Mouse (Mus musculus) ES-CJ7 (cell line): ENCODE measurements at regions not wholly inside any gene's neighbourhood (a gene's known extent, or its start where the extent isn't known, plus 50 kb on each side); places are given as distances from the start of the nearest gene placed in this dataset.
A peak's percentile ranks its signal among the peaks of the same experiment; 100 is the strongest.

Experiments
- DNase-seq: peaks from one replicate; pipeline ENCODE4 v3.0.0; 2011; ENCODE audit warnings: low read depth, low spot score

DNA sequence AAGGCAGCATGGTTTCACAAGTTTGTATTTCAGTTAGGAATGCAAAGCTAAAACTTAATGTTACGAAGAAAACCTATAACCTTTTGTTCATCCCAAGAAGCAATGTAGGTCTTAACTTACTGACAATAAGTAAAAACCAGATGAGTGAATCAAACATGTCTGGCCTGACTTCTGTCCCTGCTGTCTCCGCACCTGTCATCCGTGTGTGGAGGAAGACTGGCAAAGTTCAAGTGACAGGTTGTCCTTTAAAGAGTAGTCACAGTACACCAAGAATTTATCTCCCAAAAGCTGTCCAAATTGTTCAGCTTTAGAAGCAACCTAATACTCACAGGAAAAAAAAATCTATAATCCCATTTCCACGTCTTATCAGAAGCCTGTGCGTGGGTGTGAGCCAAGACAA is 146.3 kb upstream of the Gm10181 start:
- DNase-seq, result no peak

DNA sequence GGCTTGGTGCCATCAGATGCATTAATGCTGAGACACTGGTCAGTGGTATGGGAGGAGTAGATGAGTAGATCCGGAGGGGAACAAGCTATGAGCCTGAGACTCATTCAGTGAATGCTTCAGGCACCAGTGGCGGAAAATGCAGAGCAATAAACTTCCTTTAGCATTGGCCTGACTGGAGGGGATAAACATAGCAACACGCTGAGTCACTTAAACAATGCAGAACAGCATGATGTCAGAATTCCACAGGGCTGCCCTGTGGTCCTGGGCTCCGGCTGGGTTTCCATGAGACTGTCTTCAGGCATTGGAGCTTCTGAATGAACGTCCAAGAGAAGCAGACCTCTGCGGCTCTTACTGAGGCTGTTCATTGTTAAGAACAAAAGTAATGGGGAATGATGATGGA is 145.4 kb upstream of the Gm10181 start:
- no peak for DNase-seq

DNA sequence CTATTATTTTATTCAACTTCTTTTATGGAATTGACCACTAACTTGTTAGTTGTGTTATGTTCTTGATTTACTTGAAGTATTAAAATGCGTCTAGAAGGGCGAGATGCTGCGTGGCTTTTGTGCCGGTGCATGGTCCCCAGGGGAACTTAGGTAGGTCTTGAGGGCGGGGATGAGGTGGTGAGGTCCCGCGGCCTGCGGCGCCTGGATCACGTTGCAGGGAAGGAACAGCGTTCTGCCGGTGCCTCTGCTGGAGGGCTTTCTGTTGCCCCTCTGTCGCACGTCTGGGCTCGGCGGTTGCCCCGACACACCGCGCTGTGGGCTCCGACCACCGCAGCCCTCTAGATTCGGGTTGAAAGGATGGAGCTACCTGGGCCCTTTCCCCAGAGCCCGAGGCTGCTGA is 136.7 kb upstream of the Gm10181 start:
- DNase-seq, result peak; percentile 16

DNA sequence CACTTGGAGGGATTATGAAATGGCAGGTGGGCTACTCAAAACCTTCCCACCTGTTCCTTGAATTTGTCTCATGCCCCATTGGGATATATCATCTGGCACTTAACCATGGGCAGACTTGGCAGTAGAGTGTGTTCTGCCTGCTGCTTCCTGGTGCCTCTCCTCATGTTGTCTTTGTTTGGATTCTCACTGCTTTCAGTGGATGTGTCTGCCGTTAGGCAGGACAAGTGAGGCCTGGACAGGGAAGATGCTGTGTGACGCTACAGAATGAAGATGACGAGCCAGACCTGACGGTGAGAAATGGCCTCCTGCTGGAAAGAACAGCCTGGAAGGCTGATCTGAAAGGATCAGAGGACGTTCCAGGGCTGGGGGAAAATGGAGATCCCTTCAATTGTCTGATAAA is 133.6 kb upstream of the Gm10181 start:
- no peak for DNase-seq

DNA sequence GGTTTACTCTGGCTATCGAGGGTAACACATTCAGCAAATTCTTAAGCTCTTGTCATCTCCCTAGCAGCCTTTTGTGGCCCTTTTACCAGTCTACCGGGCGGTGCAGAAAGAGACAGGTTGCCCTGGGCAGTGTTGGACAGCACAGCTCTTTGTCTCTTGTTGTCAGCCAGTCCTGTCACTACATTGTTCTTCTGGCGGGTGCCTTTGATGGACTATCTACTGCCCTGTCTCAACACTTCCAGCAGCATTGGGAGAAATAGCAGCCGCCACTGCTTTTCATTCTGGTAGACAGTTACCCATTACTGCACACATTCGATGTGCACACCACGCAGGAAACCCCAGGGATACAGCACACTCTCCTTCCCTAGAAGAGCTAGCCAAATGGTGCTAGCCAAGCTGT is 132.7 kb upstream of the Gm10181 start:
- DNase-seq, result no peak

DNA sequence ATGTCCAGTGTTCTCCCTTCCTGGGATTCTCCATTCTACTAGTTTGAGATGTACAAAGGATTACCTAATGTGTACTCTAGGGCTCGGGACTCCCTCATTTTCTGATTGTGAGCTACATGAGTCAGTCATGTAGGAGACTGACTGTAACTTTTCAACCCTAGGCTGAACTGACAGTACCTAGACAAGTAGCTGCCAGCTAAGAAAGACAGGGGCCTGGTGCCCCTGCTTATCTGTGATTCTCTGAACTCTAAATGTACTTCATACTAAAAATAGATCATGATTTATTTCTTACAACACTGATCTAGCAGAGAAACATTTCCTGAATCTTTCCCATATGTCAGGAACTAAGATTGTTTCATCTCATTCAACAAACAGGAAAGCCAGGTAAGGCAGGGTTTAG is 125.9 kb upstream of the Gm10181 start:
- no peak for DNase-seq

DNA sequence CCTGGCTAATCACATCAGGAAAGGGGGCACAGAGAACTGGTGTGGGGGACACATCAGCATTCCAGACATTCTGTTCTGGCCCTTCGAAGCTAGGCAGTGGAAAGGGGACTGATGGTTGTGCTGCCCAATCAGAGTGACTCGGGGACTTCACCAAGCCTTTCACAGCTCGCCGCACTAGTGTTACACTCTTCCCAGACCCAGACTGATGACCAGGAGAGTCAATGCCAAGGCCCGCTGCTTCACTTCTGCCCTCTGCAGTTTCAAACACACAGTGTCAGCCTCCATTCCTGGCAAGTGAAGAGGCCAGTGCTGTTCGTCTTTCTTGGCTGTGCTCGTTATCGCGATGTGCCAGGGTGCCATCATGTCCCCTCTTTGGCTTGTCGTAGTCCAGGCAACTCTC is 121.7 kb upstream of the Gm10181 start:
- DNase-seq, result no peak

DNA sequence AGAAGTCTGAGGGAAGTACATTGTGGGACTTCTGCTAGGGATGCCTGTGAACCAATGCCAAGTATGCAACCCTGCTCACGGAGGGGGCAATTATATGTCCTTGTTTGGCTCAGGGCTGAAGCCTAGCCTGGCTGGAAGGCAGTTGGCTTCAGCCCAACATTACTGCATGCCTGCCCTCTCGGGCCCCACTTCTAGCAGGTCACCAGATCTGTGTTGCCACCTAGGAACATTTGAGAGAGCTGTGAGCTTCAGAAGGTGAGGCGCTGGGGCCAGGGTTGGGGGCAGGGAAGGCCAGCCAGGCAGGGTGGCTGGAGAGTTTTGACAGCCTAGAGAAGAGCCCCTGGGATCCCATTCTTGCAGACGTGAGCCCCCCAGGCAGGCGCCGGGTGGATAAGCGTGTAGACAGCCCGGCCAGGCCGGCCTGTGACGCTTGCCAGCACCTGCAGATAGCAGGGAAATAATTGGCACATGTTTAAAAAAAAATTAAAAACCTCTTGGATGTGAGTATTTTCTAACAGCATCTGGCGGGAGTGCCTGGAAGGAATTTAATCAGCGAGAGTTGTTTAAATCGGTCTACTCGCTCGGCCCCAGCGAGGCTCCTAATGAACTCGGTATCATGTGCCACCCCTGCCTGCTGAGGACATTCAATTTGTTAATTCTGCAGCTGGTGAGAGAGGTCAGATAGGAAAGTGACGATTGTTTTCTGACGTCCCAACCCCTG is 115.0 kb upstream of the Gm10181 start:
- no peak for DNase-seq

DNA sequence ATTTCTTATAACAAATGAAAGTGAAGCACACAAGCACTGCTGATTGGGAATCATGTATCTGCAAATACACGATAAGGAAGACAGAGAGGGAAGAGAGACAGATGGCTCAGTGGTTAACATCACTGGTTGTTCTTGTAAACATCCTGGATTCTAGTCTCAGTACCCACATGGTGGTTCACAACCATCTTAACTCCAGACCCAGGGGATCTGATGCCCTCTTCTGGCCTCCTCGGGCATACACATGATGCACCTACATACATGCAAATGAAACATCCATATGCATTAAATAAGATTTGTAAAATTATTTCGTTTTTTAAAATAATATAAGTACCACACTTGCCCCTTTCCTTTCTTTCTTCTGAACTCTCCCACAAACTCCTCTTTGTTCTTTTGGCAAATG is 106.4 kb upstream of the Gm10181 start:
- peak; percentile 25 for DNase-seq

DNA sequence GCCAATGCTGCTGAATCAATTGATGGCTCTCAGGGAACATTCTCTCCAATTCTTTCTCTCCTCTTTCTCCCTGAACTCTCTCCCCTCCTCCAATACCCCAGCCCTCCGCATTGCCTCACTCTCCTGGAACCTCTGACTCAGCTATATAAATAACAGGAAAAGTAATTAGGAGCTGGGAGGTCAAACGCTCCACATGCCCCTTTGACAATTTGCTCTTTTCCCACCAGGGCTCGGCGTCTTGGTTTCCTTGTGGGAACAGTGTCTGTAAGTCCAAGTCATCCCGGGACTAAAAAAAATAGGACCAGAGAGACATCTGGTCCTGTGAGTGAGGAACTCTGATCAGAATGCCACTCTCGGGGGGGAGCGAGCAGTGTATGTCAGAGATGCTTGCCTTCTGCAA is 94.7 kb upstream of the Gm10181 start:
- no peak for DNase-seq

DNA sequence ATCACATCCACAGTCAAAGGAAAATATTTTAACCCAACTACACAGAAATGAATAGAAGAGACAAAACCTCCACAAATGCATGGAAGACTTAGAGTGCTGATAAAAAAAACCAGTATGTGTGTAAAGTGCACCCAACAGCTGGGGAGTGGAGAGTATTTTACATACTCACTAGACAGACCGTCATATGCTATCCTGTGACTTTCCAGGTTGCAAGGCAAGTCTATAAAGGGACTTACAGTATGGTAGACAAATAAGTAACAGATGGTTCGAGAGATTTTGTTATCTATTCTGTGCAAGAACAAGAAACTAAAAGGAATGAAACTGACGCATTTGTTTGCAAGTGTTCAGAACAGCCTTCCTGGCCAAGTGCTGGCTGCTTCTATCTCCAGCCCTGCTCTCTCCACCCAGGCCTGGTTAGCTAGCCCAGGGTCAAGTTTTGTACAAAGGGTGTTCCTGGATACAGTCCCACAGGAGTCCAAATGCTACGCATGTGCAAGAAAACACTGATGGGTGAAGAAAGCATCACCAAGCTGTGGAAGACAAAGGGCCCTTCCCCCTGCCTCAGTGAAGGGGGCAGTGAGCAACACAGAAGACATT is 68.0 kb upstream of the Gm10181 start:
- DNase-seq, result no peak

DNA sequence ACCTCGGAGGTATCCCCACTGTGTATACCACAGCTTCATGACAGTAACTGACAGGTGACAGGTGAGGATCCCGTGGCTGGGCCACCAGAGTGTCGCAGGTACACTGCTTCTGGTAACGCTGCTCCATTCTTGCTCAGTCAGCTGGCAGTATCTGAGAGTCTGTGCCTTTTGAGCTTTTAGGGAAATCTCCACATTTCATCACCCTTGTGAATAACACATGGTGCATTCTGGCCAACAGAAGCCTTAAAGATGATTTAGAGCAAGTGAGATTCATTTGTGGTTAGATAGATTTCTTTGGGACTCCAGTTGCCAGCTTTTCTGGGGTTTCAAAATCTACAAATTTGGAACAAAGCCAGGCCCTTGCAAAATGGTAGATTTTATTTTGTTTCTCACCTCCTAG is 66.8 kb upstream of the Gm10181 start:
- DNase-seq, result no peak

DNA sequence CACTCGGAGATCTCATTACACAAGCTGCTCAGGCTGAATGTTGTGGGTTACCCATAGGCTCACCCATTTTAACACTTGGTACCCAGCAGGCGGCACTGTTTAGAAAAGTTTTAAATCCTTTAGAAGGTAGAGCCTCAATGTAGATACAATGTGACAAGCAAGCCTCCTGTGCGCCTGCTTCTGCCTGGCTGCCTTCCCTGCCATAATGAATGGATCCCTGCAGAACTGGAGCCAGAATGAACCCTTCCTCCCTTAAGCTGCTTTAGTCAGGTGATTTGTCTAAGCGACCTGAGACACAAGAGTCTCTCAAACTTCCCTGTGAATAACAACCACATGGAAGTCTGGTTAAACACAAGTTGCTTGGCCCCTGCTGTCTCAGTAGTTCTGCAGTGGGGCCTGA is 64.7 kb upstream of the Gm10181 start:
- peak; percentile 44 for DNase-seq

DNA sequence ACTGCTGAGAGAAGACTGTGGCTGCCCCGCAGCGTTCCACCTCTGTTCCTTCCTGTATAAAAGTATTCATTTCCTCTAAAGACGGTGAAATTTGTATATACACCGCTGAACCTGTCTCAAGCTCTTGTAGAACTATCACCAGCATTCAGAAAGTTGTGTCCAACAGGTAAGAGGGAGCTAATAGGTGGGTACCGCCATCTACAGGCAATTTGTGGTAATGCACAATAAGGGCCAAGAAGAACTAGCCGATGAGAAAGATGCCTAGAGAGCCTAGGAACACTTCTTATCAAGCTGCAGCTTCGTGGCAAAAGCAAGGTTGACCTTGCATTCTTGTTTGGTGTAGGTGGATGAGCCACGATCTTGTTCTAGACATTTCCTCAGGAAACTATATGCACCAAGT is 61.6 kb upstream of the Gm10181 start:
- peak; percentile 76 for DNase-seq

DNA sequence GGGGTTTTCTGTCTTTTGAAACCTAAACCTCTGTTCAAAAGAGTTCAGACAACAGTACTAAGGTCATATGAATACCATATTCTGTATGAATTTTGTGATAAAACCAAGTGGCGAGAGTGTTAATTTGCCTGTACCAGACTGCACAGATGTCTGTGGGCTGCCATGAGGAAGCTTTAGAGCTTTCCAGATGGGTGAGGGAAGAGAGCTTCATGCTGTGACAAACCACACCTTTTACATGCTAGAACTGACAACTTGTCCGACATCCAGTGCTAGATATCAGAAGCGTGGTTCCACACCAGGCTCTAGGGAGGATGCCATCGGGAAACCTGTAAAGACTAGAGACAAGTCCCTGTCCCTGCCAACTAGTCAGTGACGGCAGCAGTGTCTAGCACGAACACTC is 60.9 kb upstream of the Gm10181 start:
- no peak for DNase-seq

DNA sequence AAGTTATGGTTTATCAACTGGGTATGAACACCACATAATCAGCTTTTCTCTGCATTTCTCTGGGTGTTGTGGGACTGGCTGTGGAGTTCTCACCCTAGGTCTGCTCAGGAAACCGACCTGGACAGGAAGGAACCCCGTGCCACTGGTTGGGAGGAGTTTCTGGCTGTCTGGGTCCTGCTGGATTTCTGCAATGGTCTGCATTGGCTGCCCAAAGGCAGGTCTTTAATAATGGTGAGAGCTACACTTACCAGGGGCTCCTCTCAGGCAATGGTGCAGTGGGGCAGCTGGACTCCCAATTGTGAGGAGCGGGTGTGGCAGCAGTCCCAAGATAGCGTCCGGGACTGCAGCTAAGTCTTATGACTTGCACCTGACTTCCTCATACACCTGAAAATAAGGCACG is 57.8 kb upstream of the Gm10181 start:
- DNase-seq, result no peak
